Mouse (Mus musculus): ENCODE measurements around the gene Iqgap2. TPM values are rescaled to one million over a fixed set of nuclear protein-coding genes. Genes with fewer than 3 reads are reported as not detected.

Iqgap2 gene
- polyA plus RNA-seq, 1 experiment = 0.06 TPM

- Histone ChIP-seq H3K79me3 (ENCODE audit: low read depth) (no peaks in the 10 kb centered on the region), H3ac (ENCODE audit: control insufficient read depth, insufficient read length, low read depth) (no peak overlapping the region), H3K4me3 (ENCODE audit: insufficient read depth, poor library complexity, severe bottlenecking) (no peak overlapping the region), H3K79me2 (ENCODE audit: control insufficient read depth, insufficient read depth) (no peaks in the 10 kb centered on the region), H3K36me3 (ENCODE audit: control insufficient read depth, insufficient read depth) (no peaks in the 10 kb centered on the region), H3K27me3 (ENCODE audit: control insufficient read depth, insufficient read depth, insufficient read length) (no peaks in the 10 kb centered on the region)
- TF ChIP-seq CTCF (IDR thresholded peaks at IDR 0.05; ENCODE audit: control insufficient read depth, insufficient read depth, insufficient read length) (no peak), CEBPB (IDR thresholded peaks at IDR 0.05; ENCODE audit: low read depth) (no peak), MAX (IDR thresholded peaks at IDR 0.05) (no peak), FOSL1 (IDR thresholded peaks at IDR 0.05; ENCODE audit: insufficient read depth, low read length, poor library complexity, severe bottlenecking) (no peak), MYOG (IDR thresholded peaks at IDR 0.05; ENCODE audit: control insufficient read depth, extremely low read depth, insufficient read length) (no peak), USF1 (IDR thresholded peaks at IDR 0.05; ENCODE audit: low read depth) (no peak), MYOD1 (IDR thresholded peaks at IDR 0.05; ENCODE audit: control insufficient read depth, insufficient read length, low read depth) (no peak)
These were observed 8.3 kb upstream of the Iqgap2 start for GRCm38 (mm10) chr13:95899885-95900650.

- H3K4me3 ChIP-seq (ENCODE audit: insufficient read depth, poor library complexity, severe bottlenecking) = no peak overlapping the region
- no peaks in the 10 kb centered on the region for H3K36me3 ChIP-seq (ENCODE audit: control insufficient read depth, insufficient read depth)
- peaks cover 5% of the 10 kb centered on the region for H3K27me3 ChIP-seq (ENCODE audit: control insufficient read depth, insufficient read depth, insufficient read length)
- no peak overlapping the region for H3ac ChIP-seq (ENCODE audit: control insufficient read depth, insufficient read length, low read depth)
- no peaks in the 10 kb centered on the region for H3K79me3 ChIP-seq (ENCODE audit: low read depth)
- H3K79me2 ChIP-seq (ENCODE audit: control insufficient read depth, insufficient read depth) = no peaks in the 10 kb centered on the region
- TF ChIP-seq MYOG (IDR thresholded peaks at IDR 0.05; ENCODE audit: control insufficient read depth, extremely low read depth, insufficient read length) (no peak), USF1 (IDR thresholded peaks at IDR 0.05; ENCODE audit: low read depth) (no peak), CEBPB (IDR thresholded peaks at IDR 0.05; ENCODE audit: low read depth) (no peak), MAX (IDR thresholded peaks at IDR 0.05) (no peak), CTCF (IDR thresholded peaks at IDR 0.05; ENCODE audit: control insufficient read depth, insufficient read depth, insufficient read length) (no peak), FOSL1 (IDR thresholded peaks at IDR 0.05; ENCODE audit: insufficient read depth, low read length, poor library complexity, severe bottlenecking) (no peak), MYOD1 (IDR thresholded peaks at IDR 0.05; ENCODE audit: control insufficient read depth, insufficient read length, low read depth) (no peak)
These were observed 4.8 kb upstream of the Iqgap2 start for GRCm38 (mm10) chr13:95896501-95896900.

GRCm38 (mm10) chr13:95893166-95893565 is 1.4 kb upstream of the Iqgap2 start:
- H3ac ChIP-seq (ENCODE audit: control insufficient read depth, insufficient read length, low read depth) = no peak overlapping the region
- peaks cover 24% of the 10 kb centered on the region for H3K27me3 ChIP-seq (ENCODE audit: control insufficient read depth, insufficient read depth, insufficient read length)
- H3K79me2 ChIP-seq (ENCODE audit: control insufficient read depth, insufficient read depth) = no peaks in the 10 kb centered on the region
- H3K4me3 ChIP-seq (ENCODE audit: insufficient read depth, poor library complexity, severe bottlenecking) = no peak overlapping the region
- H3K79me3 ChIP-seq (ENCODE audit: low read depth) = no peaks in the 10 kb centered on the region
- H3K36me3 ChIP-seq (ENCODE audit: control insufficient read depth, insufficient read depth) = no peaks in the 10 kb centered on the region
- TF ChIP-seq CTCF (IDR thresholded peaks at IDR 0.05; ENCODE audit: control insufficient read depth, insufficient read depth, insufficient read length) (no peak), USF1 (IDR thresholded peaks at IDR 0.05; ENCODE audit: low read depth) (no peak), CEBPB (IDR thresholded peaks at IDR 0.05; ENCODE audit: low read depth) (no peak), MYOG (IDR thresholded peaks at IDR 0.05; ENCODE audit: control insufficient read depth, extremely low read depth, insufficient read length) (no peak), FOSL1 (IDR thresholded peaks at IDR 0.05; ENCODE audit: insufficient read depth, low read length, poor library complexity, severe bottlenecking) (no peak), MAX (IDR thresholded peaks at IDR 0.05) (no peak), MYOD1 (IDR thresholded peaks at IDR 0.05; ENCODE audit: control insufficient read depth, insufficient read length, low read depth) (no peak)

GRCm38 (mm10) chr13:95892611-95893145 is 956 bp upstream of the Iqgap2 start:
- TF ChIP-seq MYOG (IDR thresholded peaks at IDR 0.05; ENCODE audit: control insufficient read depth, extremely low read depth, insufficient read length) = no peak
- TF ChIP-seq MAX (IDR thresholded peaks at IDR 0.05) = no peak
- no peak for TF ChIP-seq USF1 (IDR thresholded peaks at IDR 0.05; ENCODE audit: low read depth)
- TF ChIP-seq CEBPB (IDR thresholded peaks at IDR 0.05; ENCODE audit: low read depth) = no peak
- no peak for TF ChIP-seq MYOD1 (IDR thresholded peaks at IDR 0.05; ENCODE audit: control insufficient read depth, insufficient read length, low read depth)
- no peaks in the 10 kb centered on the region for H3K36me3 ChIP-seq (ENCODE audit: control insufficient read depth, insufficient read depth)
- H3K79me3 ChIP-seq (ENCODE audit: low read depth) = no peaks in the 10 kb centered on the region
- no peaks in the 10 kb centered on the region for H3K79me2 ChIP-seq (ENCODE audit: control insufficient read depth, insufficient read depth)
- no peak overlapping the region for H3K4me3 ChIP-seq (ENCODE audit: insufficient read depth, poor library complexity, severe bottlenecking)
- peaks cover 24% of the 10 kb centered on the region for H3K27me3 ChIP-seq (ENCODE audit: control insufficient read depth, insufficient read depth, insufficient read length)
- H3ac ChIP-seq (ENCODE audit: control insufficient read depth, insufficient read length, low read depth) = no peak overlapping the region

- no peaks in the 10 kb centered on the region for H3K79me3 ChIP-seq (ENCODE audit: low read depth)
- peaks cover 26% of the 10 kb centered on the region for H3K27me3 ChIP-seq (ENCODE audit: control insufficient read depth, insufficient read depth, insufficient read length)
- peak overlapping the region; percentile 52 for H3ac ChIP-seq (ENCODE audit: control insufficient read depth, insufficient read length, low read depth)
- H3K36me3 ChIP-seq (ENCODE audit: control insufficient read depth, insufficient read depth) = no peaks in the 10 kb centered on the region
- TF ChIP-seq MAX (IDR thresholded peaks at IDR 0.05) (no peak), CTCF (IDR thresholded peaks at IDR 0.05; ENCODE audit: control insufficient read depth, insufficient read depth, insufficient read length) (peak; percentile 97)
- H3K79me2 ChIP-seq (ENCODE audit: control insufficient read depth, insufficient read depth) = no peaks in the 10 kb centered on the region
- H3K4me3 ChIP-seq (ENCODE audit: insufficient read depth, poor library complexity, severe bottlenecking) = peak overlapping the region; percentile 11
These were observed 346 bp upstream of the Iqgap2 start for GRCm38 (mm10) chr13:95891926-95892610.

Measured in C2C12 (cell line).